Mouse (Mus musculus): ENCODE results near the gene Defb41.
"Not testable (repeated sequence)": the region's sequence is repeated elsewhere in the genome, so short reads cannot be mapped to it uniquely, and the experiment has no call there.

The Defb41 gene

GRCm38 (mm10) chr1:18265038-18265437 is at the start of gene Defb41:
Gene Defb41, minus strand, starts transcription at chr1:18265138.
- DNase-seq (ENCODE audit: low spot score in 2 of 2) = no peak

GRCm38 (mm10) chr1:18308474-18308829 is 43.5 kb upstream of the Defb41 start:
- DNase-seq (ENCODE audit: low spot score in 2 of 2) = no peak

GRCm38 (mm10) chr1:18307545-18308473 is 42.9 kb upstream of the Defb41 start:
- DNase-seq (ENCODE audit: low spot score in 2 of 2) = no peak

DNA sequence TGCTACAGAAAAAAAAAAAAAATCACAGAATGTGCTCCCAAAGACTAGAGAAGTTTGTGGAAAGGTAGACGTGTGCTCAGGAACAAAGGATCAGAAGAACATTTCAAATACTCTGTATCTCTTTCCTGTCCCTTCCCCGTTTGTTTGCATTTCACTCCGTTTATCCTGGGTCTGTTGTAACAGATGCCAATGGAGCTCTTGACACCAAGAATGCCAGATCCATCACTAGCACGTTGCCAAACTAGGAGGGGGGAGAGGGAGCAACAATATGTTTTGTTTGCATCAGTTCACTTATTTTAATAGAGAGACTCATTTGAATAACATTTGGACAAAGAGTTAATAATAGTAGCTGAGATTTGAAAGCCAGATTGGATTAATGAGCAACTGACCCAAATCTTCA is 27.6 kb upstream of the Defb41 start:
- DNase-seq (ENCODE audit: low spot score in 2 of 2) = no peak

- DNase-seq (ENCODE audit: low spot score in 2 of 2) = no peak
Observed at GRCm38 (mm10) chr1:18288860-18289259, 23.9 kb upstream of the Defb41 start.

DNA sequence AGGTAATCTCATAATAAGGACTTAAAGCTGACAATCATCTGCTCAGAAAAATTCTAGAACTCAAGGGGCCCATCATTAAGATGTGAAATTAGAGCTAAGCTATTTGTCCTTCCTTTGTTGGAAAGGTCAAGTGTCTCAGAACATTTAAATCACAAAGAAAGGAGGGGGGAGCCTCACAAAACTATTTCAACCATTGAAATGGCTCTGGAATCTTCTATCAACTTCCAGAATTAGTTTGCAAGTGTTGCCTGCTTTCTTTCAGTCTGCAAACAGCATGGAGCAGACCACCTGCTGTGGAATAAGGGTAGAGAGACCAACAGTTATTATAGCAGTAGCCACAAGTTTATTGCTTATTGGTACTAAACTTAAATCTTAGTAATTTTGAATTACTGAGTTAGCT is 22.4 kb upstream of the Defb41 start:
- DNase-seq (ENCODE audit: low spot score in 2 of 2) = no peak

- no peak for DNase-seq (ENCODE audit: low spot score in 2 of 2)
Observed at GRCm38 (mm10) chr1:18271095-18271494, 6.2 kb upstream of the Defb41 start.

DNA sequence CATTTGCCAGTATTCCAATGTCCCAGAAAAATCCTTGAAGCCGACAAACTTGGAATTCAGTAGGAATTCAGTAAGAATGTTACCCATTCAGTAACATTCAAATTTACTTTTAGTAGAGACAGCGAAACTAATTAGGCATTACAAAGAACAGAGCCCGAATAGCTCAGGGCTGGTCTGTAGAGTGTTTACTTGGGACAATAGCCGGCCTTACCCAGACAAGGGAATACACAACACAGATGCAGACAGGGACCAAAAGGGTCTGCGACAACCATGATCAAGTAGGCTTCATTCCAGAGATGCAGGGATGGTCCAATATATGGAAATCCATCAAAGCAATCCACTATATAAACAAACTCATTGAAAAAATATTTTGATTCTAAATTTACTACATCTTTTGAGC is 3.9 kb upstream of the Defb41 start:
- no peak for DNase-seq (ENCODE audit: low spot score in 2 of 2)

- not testable (repeated sequence) for DNase-seq (ENCODE audit: low spot score in 2 of 2)
Observed at GRCm38 (mm10) chr1:18245801-18246580, 18.9 kb downstream of the Defb41 start.

DNA sequence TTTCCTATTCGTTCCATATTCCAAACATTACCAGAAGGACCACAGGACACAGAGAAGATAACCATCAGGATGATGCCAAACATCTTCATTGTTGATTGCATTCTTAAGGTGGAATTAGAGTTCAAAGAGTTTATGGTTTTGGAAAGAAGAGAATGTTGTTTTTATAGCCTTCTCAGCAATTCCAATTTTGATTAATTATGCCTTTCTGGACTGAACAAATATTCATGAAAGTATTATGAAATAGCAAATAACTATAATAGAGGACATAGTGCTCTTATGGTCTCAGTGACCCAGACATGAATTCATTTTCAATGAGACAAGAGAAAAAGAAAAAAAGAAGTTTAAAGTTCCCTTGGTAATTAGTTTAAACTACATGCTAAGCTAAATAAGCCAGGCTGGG is 27.6 kb downstream of the Defb41 start, which contains the start of gene Defb18:
Gene Defb18 (minus strand): TSS at position 101 of the 400 bp plus-strand sequence.
- no peak for DNase-seq (ENCODE audit: low spot score in 2 of 2)

GRCm38 (mm10) chr1:18223385-18223945 is 41.5 kb downstream of the Defb41 start:
- DNase-seq (ENCODE audit: low spot score in 2 of 2) = no peak

All from frontal cortex, postnatal 25 days (tissue).